Mouse (Mus musculus) CH12.LX (cell line): ENCODE data around the gene Olfr322. TPM values are rescaled to one million over a fixed set of nuclear protein-coding genes. Genes with fewer than 3 reads are reported as not detected.

ENCODE experiments used
- DNase-seq: peaks from one replicate; pipeline ENCODE4 v3.0.0-alpha.2; 2013; ENCODE audit errors: extremely low read depth
- H3K27ac ChIP-seq: 2 replicates; pipeline ENCODE4 v1.5.1; 2012; ENCODE audit warnings: low read depth, mild to moderate bottlenecking, control low read depth, moderate library complexity; ENCODE audit not compliant: insufficient read depth
- H3K27me3 ChIP-seq: replicated peaks from 2 replicates; pipeline ENCODE3; 2012; ENCODE audit warnings: inconsistent platforms
- H3K36me3 ChIP-seq, 2 experiments: replicated peaks in 1 of 2; 2 replicates each; pipeline versions ENCODE3 to v1.6.1; 2012; ENCODE audit warnings: inconsistent platforms in 1 of 2, low read length in 1 of 2, mild to moderate bottlenecking in 1 of 2, mixed read lengths in 1 of 2, moderate library complexity in 1 of 2; ENCODE audit not compliant: control insufficient read depth in 1 of 2, insufficient read depth in 1 of 2
- H3K4me1 ChIP-seq, 2 experiments: 2 replicates each; pipeline ENCODE4 v1.6.1; 2012; ENCODE audit warnings: inconsistent platforms in 1 of 2, moderate library complexity in 1 of 2; ENCODE audit not compliant: insufficient read depth in 2 of 2, control insufficient read depth in 1 of 2
- H3K4me2 ChIP-seq: 2 replicates; pipeline ENCODE4 v1.6.1; 2012; ENCODE audit warnings: low read depth, mild to moderate bottlenecking, control low read depth; ENCODE audit not compliant: poor library complexity, insufficient read depth, severe bottlenecking
- H3K4me3 ChIP-seq, 3 experiments: fragments of 150-350 bp in 1 of 3; sonication (generic) in 1 of 3; replicated peaks in 1 of 3; 2 replicates each; pipeline versions ENCODE3 to v1.5.1; 2011 to 2012; ENCODE audit warnings: low read depth in 2 of 3, low read length in 2 of 3, mild to moderate bottlenecking in 2 of 3, moderate library complexity in 2 of 3, control low read depth in 1 of 3, improper control_type of control experiment in 1 of 3, inconsistent platforms in 1 of 3, mixed read lengths in 1 of 3; ENCODE audit not compliant: poor library complexity in 1 of 3
- H3K79me2 ChIP-seq: replicated peaks from 2 replicates; pipeline ENCODE4 v1.6.1; 2012; ENCODE audit warnings: mild to moderate bottlenecking, moderate library complexity; ENCODE audit not compliant: control insufficient read depth, poor library complexity, insufficient read depth, severe bottlenecking; ENCODE audit errors: extremely low read depth
- H3K9ac ChIP-seq: 2 replicates; pipeline ENCODE4 v1.6.1; 2012; ENCODE audit warnings: low read depth, mild to moderate bottlenecking, control low read depth, moderate library complexity; ENCODE audit not compliant: insufficient read depth
- H3K9me3 ChIP-seq: replicated peaks from 2 replicates; pipeline ENCODE3; 2012; ENCODE audit warnings: low read length, inconsistent platforms, mixed read lengths
- BHLHE40 ChIP-seq: IDR thresholded peaks from 2 replicates; pipeline ENCODE4 v1.6.1; 2011; ENCODE audit warnings: mild to moderate bottlenecking, low read depth, low read length, improper control_type of control experiment
- CHD1 ChIP-seq: IDR thresholded peaks from 2 replicates; pipeline ENCODE4 v1.6.1; 2012; ENCODE audit warnings: low read depth, low read length, improper control_type of control experiment, inconsistent platforms
- E2F4 ChIP-seq: IDR thresholded peaks from 2 replicates; pipeline ENCODE4 v1.6.1; 2011; ENCODE audit warnings: low read depth, low read length, improper control_type of control experiment; ENCODE audit not compliant: insufficient replicate concordance
- EP300 ChIP-seq: IDR thresholded peaks from 2 replicates; pipeline ENCODE4 v1.6.1; 2011; ENCODE audit warnings: low read length, improper control_type of control experiment
- GABPA ChIP-seq: IDR thresholded peaks from 2 replicates; pipeline ENCODE4 v1.6.1; 2012; ENCODE audit warnings: low read depth, low read length, improper control_type of control experiment, inconsistent platforms; ENCODE audit not compliant: insufficient replicate concordance
- JUN ChIP-seq: IDR thresholded peaks from 2 replicates; pipeline ENCODE4 v1.6.1; 2011; ENCODE audit warnings: low read depth, mild to moderate bottlenecking, low read length, improper control_type of control experiment, moderate library complexity; ENCODE audit not compliant: insufficient read depth
- JUND ChIP-seq: conservative IDR thresholded peaks from 2 replicates; pipeline ENCODE4 v1.6.1; 2011; ENCODE audit warnings: low read depth, low read length, improper control_type of control experiment
- KAT2A ChIP-seq: IDR thresholded peaks from 2 replicates; pipeline ENCODE4 v1.6.1; 2012; ENCODE audit warnings: low read length, improper control_type of control experiment, inconsistent platforms; ENCODE audit not compliant: insufficient replicate concordance
- MEF2A ChIP-seq: IDR thresholded peaks from 2 replicates; pipeline ENCODE4 v1.6.1; 2014; ENCODE audit warnings: low read depth, mild to moderate bottlenecking, inconsistent platforms, low read length, improper control_type of control experiment, borderline replicate concordance
- MXI1 ChIP-seq: IDR thresholded peaks from 2 replicates; pipeline ENCODE4 v1.6.1; 2011; ENCODE audit warnings: mild to moderate bottlenecking, low read depth, low read length, improper control_type of control experiment
- NELFE ChIP-seq: IDR thresholded peaks from 2 replicates; pipeline ENCODE4 v1.6.1; 2011; ENCODE audit warnings: low read depth, low read length, improper control_type of control experiment
- PAX5 ChIP-seq: IDR thresholded peaks from 2 replicates; pipeline ENCODE4 v1.6.1; 2012; ENCODE audit warnings: low read length, inconsistent platforms, mixed read lengths
- POLR2A ChIP-seq: IDR thresholded peaks from 2 replicates; pipeline ENCODE4 v1.6.1; 2011; ENCODE audit warnings: low read depth, mild to moderate bottlenecking, improper control_type of control experiment, low read length
- POLR2AphosphoS2 ChIP-seq: IDR thresholded peaks from 2 replicates; pipeline ENCODE4 v1.6.1; 2011; ENCODE audit warnings: low read depth, low read length, improper control_type of control experiment
- RCOR1 ChIP-seq: conservative IDR thresholded peaks from 2 replicates; pipeline ENCODE4 v1.6.1; 2012; ENCODE audit warnings: low read depth, mild to moderate bottlenecking, inconsistent platforms, low read length, improper control_type of control experiment
- SIN3A ChIP-seq: IDR thresholded peaks from 2 replicates; pipeline ENCODE4 v1.6.1; 2012; ENCODE audit warnings: low read length, improper control_type of control experiment, inconsistent platforms
- TBP ChIP-seq: conservative IDR thresholded peaks from 2 replicates; pipeline ENCODE4 v1.6.1; 2011; ENCODE audit warnings: low read depth, low read length, improper control_type of control experiment
- TCF12 ChIP-seq: IDR thresholded peaks from 2 replicates; pipeline ENCODE4 v1.6.1; 2014; ENCODE audit warnings: low read depth, mild to moderate bottlenecking, inconsistent platforms, low read length, improper control_type of control experiment
- UBTF ChIP-seq: IDR thresholded peaks from 2 replicates; pipeline ENCODE4 v1.6.1; 2012; ENCODE audit warnings: low read depth, mild to moderate bottlenecking, inconsistent platforms, low read length, improper control_type of control experiment, moderate library complexity
- ZC3H11A ChIP-seq: IDR thresholded peaks from 2 replicates; pipeline ENCODE4 v1.6.1; 2012; ENCODE audit warnings: low read depth, mild to moderate bottlenecking, inconsistent platforms, low read length, improper control_type of control experiment
- ZKSCAN1 ChIP-seq: IDR thresholded peaks from 2 replicates; pipeline ENCODE4 v1.6.1; 2012; ENCODE audit warnings: low read depth, inconsistent platforms, low read length, improper control_type of control experiment, borderline replicate concordance
- ZMIZ1 ChIP-seq: IDR thresholded peaks from 2 replicates; pipeline ENCODE4 v1.6.1; 2012; ENCODE audit warnings: low read depth, mild to moderate bottlenecking, inconsistent platforms, low read length, improper control_type of control experiment
- ZNF384 ChIP-seq: IDR thresholded peaks from 2 replicates; pipeline ENCODE4 v1.6.1; 2012; ENCODE audit warnings: low read depth, low read length, improper control_type of control experiment, inconsistent platforms
- dilution Hi-C: fragments of 300-500 bp; cut with MboI; formaldehyde crosslinking; loops from 2 replicates; pipeline ENCODE4 v1.14.3; 2020; ENCODE audit warnings: low sequenced_read_pairs; ENCODE audit not compliant: extremely low pct_unique_long_range_greater_than_20kb, extremely low pct_ligation_motif_present
- in situ Hi-C: fragments of 300-500 bp; cut with MboI; formaldehyde crosslinking; loops from 3 replicates; pipeline ENCODE4 v1.14.3; 2019; ENCODE audit warnings: low sequenced_read_pairs, low pct_ligation_motif_present, low pct_unique_long_range_greater_than_20kb, mixed read lengths
- polyA plus RNA-seq: library from polyadenylated mRNA; unstranded; fragments of >175 nt; gene quantifications from 2 replicates; pipeline ENCODE4 v1.2.1, GENCODE M21; 2012; ENCODE audit warnings: low read depth; ENCODE audit not compliant: insufficient read length
- total RNA-seq, 2 experiments: library from RNA; depleted of rRNA; stranded (reverse); fragments of 300-350 nt in 1 of 2; fragments of >200 nt in 1 of 2; gene quantifications; 2 replicates each; pipeline ENCODE4 v1.2.3; 2012 to 2014

Gene Olfr322
- not detected in 2 replicates for total RNA-seq (2012; rRNA removed)
- total RNA-seq (2014; rRNA removed) = not detected in 2 replicates
- not detected in 2 replicates for polyA plus RNA-seq

GRCm38 (mm10) chr11:58658596-58658995 lies at the start of gene Olfr322:
Gene Olfr322 (plus strand): TSS chr11:58658782.
- Histone ChIP-seq H3K4me2 (no peak within 1 kb of the TSS), H3K4me1 (no peaks in the 10 kb centered on the region), H3K27ac (no peak within 1 kb of the TSS), H3K27me3 (peaks cover 80% of the 10 kb centered on the region), H3K9me3 (no peaks in the 10 kb centered on the region), H3K79me2 (no peaks in the 10 kb centered on the region), H3K36me3 (no peaks in the 10 kb centered on the region), H3K9ac (no peak within 1 kb of the TSS), H3K4me3 (no peak within 1 kb of the TSS)
- dilution Hi-C loops = no loop called here
- in situ Hi-C loops = no loop called here
- TF ChIP-seq MXI1 (no peak), ZC3H11A (no peak), POLR2AphosphoS2 (no peak), BHLHE40 (no peak), NELFE (no peak), ZKSCAN1 (no peak), UBTF (no peak), TBP (no peak), GABPA (no peak)
- DNase-seq = no peak

GRCm38 (mm10) chr11:58613359-58613758 lies 45.2 kb upstream of the Olfr322 start:
- in situ Hi-C loops = no loop called here
- H3K4me3 ChIP-seq = no peak overlapping the region
- no peak overlapping the region for H3K4me2 ChIP-seq
- H3K9ac ChIP-seq = no peak overlapping the region
- no peaks in the 10 kb centered on the region for H3K4me1 ChIP-seq
- no peaks in the 10 kb centered on the region for H3K9me3 ChIP-seq
- DNase-seq = no peak
- no peaks in the 10 kb centered on the region for H3K36me3 ChIP-seq
- peaks cover 89% of the 10 kb centered on the region for H3K27me3 ChIP-seq
- no peak overlapping the region for H3K27ac ChIP-seq
- no peak for TF ChIP-seq ZNF384
- TF ChIP-seq ZMIZ1 = no peak
- no peak for TF ChIP-seq KAT2A
- no peak for TF ChIP-seq BHLHE40
- TF ChIP-seq JUND = no peak
- no peak for TF ChIP-seq RCOR1
- TF ChIP-seq TCF12 = no peak
- no peak for TF ChIP-seq E2F4
- TF ChIP-seq CHD1 = no peak
- TF ChIP-seq EP300 = no peak
- no peak for TF ChIP-seq POLR2A
- TF ChIP-seq MEF2A = no peak
- TF ChIP-seq ZKSCAN1 = no peak
- TF ChIP-seq SIN3A = no peak
- TF ChIP-seq PAX5 = no peak
- TF ChIP-seq JUN = no peak
- H3K79me2 ChIP-seq = no peaks in the 10 kb centered on the region
- dilution Hi-C loops = no loop called here
